Mouse (Mus musculus): ENCODE measurements around the gene Hist1h3f. TPM values are rescaled to one million over a fixed set of nuclear protein-coding genes. Genes with fewer than 3 reads are reported as not detected.

Gene Hist1h3f
- total RNA-seq, 2 experiments from 2014 or later = 21.6 to 40.3 TPM

GRCm38 (mm10) chr13:23592614-23593013 lies 48.8 kb downstream of the Hist1h3f start:
- intact Hi-C loops (cut with DNase I) = loop anchor here (10.0 kb wide), 1 partner anchor 1548 kb away; the partner anchor contains the start of genes Hist1h2ag, Hist1h2bj and Hist1h4i
- no peak for DNase-seq

GRCm38 (mm10) chr13:23593051-23593770 lies 49.4 kb downstream of the Hist1h3f start:
- DNase-seq = no peak
- intact Hi-C loops (cut with DNase I) = loop anchor here (10.0 kb wide), 1 partner anchor 1548 kb away; the partner anchor contains the start of genes Hist1h2ag, Hist1h2bj and Hist1h4i

Small RNA genes lying within 50 kb of the gene (microRNA-seq; reads per million reads assigned to microRNA genes)
- 0 reads per million in 2 experiments for gene Gm44297
- gene Gm44359 = 0 reads per million in 2 experiments
- gene Gm44394 = 0 reads per million in 2 experiments
- gene n-TStga1 = 0 to 0.48 reads per million in 2 experiments

Other genes with a start within 250 kb of the Hist1h3f start
- gene Zfp322a, start 174.8 kb upstream of the Hist1h3f start, total RNA-seq (2021) = 10 to 100 TPM; 18.8 to 21.7 TPM
- gene Abt1, start 120.2 kb upstream of the Hist1h3f start, total RNA-seq (2021) = 1 to 10 TPM; 4.5 to 5.0 TPM
- not detected for gene Btn1a1, start 78.2 kb upstream of the Hist1h3f start, total RNA-seq (2021)
- not detected for gene Btn2a2, start 55.2 kb upstream of the Hist1h3f start, total RNA-seq (2021)
- gene Hist1h4h, start 13.0 kb upstream of the Hist1h3f start, total RNA-seq (2021) = 100 to 1,000 TPM; 465 to 538 TPM
- gene Hist1h2af, start 10.1 kb upstream of the Hist1h3f start, total RNA-seq (2021) = 100 to 1,000 TPM in 1 of 2 experiments, 10 to 100 TPM in 1; 49.0 to 131 TPM
- gene Hist1h3g, start 8.6 kb upstream of the Hist1h3f start, total RNA-seq (2021) = 10 to 100 TPM; 13.1 to 34.3 TPM
- 1 to 10 TPM; 3.7 to 7.4 TPM for gene Hist1h2bh, start 660 bp upstream of the Hist1h3f start, total RNA-seq (2021)
- 100 to 1,000 TPM; 106 to 209 TPM for gene Hist1h4f, start 7.6 kb downstream of the Hist1h3f start, total RNA-seq (2021)
- 10 to 100 TPM in 1 of 2 experiments, 1 to 10 TPM in 1; 5.2 to 11.7 TPM for gene Hist1h1d, start 9.2 kb downstream of the Hist1h3f start, total RNA-seq (2021)
- gene Hist1h3e, start 18.3 kb downstream of the Hist1h3f start, total RNA-seq (2021) = 10 to 100 TPM; 49.0 to 79.9 TPM
- gene Hist1h2ae, start 27.2 kb downstream of the Hist1h3f start, total RNA-seq (2021) = 10 to 100 TPM in 1 of 2 experiments, 1 to 10 TPM in 1; 8.6 to 27.9 TPM
- gene Hist1h2bg, start 27.3 kb downstream of the Hist1h3f start, total RNA-seq (2021) = 100 to 1,000 TPM; 100 to 175 TPM
- 10 to 100 TPM; 45.4 to 89.0 TPM for gene Hist1h2bf, start 30.1 kb downstream of the Hist1h3f start, total RNA-seq (2021)
- gene Hist1h2ad, start 30.3 kb downstream of the Hist1h3f start, total RNA-seq (2021) = 10 to 100 TPM; 15.1 to 24.5 TPM
- gene Hist1h3d, start 31.7 kb downstream of the Hist1h3f start, total RNA-seq (2021) = 10 to 100 TPM in 1 of 2 experiments, 1 to 10 TPM in 1; 7.8 to 17.6 TPM
- gene Hist1h4d, start 37.5 kb downstream of the Hist1h3f start, total RNA-seq (2021) = 100 to 1,000 TPM in 1 of 2 experiments, 10 to 100 TPM in 1; 92.0 to 119 TPM
- 10 to 100 TPM; 10.5 to 16.6 TPM for gene Hist1h2be, start 77.1 kb downstream of the Hist1h3f start, total RNA-seq (2021)
- gene Hist1h1e, start 78.5 kb downstream of the Hist1h3f start, total RNA-seq (2021) = 10 to 100 TPM; 56.8 to 68.5 TPM
- gene Hist1h2ac, start 139.9 kb downstream of the Hist1h3f start, total RNA-seq (2021) = 1 to 10 TPM; 2.0 to 3.7 TPM
- gene Hist1h2bc, start 140.1 kb downstream of the Hist1h3f start, total RNA-seq (2021) = 10 to 100 TPM; 48.8 to 56.9 TPM
- under 1 TPM; 0.31 to 0.32 TPM for gene Hist1h1t, start 151.8 kb downstream of the Hist1h3f start, total RNA-seq (2021)
- gene Hist1h4c, start 154.4 kb downstream of the Hist1h3f start, total RNA-seq (2021) = 10 to 100 TPM; 62.9 to 77.3 TPM
- gene Hfe, start 166.8 kb downstream of the Hist1h3f start, total RNA-seq (2021) = 10 to 100 TPM; 39.5 to 41.3 TPM
- 100 to 1,000 TPM; 200 to 202 TPM for gene Hist1h1c, start 194.8 kb downstream of the Hist1h3f start, total RNA-seq (2021)
- 10 to 100 TPM; 21.1 to 58.2 TPM for gene Hist1h3c, start 201.6 kb downstream of the Hist1h3f start, total RNA-seq (2021)
- gene Hist1h2bb, start 202.7 kb downstream of the Hist1h3f start, total RNA-seq (2021) = 10 to 100 TPM; 26.5 to 61.9 TPM
- gene Hist1h2ab, start 207.1 kb downstream of the Hist1h3f start, total RNA-seq (2021) = 100 to 1,000 TPM in 1 of 2 experiments, 10 to 100 TPM in 1; 54.2 to 146 TPM
- 100 to 1,000 TPM in 1 of 2 experiments, 10 to 100 TPM in 1; 70.3 to 154 TPM for gene Hist1h3b, start 208.2 kb downstream of the Hist1h3f start, total RNA-seq (2021)
- gene Hist1h4b, start 213.0 kb downstream of the Hist1h3f start, total RNA-seq (2021) = 10 to 100 TPM; 44.8 to 83.6 TPM
- 10 to 100 TPM; 33.4 to 91.7 TPM for gene Hist1h4a, start 217.2 kb downstream of the Hist1h3f start, total RNA-seq (2021)
- 100 to 1,000 TPM in 1 of 2 experiments, 10 to 100 TPM in 1; 55.1 to 114 TPM for gene Hist1h3a, start 218.3 kb downstream of the Hist1h3f start, total RNA-seq (2021)
- gene Hist1h1a, start 219.6 kb downstream of the Hist1h3f start, total RNA-seq (2021) = 10 to 100 TPM; 28.9 to 69.7 TPM
- not detected for gene Trim38, start 225.9 kb downstream of the Hist1h3f start, total RNA-seq (2021)